Mouse (Mus musculus) limb, embryonic 10.5 days (tissue): ENCODE results near the gene Meaf6. TPM values are rescaled to one million over a fixed set of nuclear protein-coding genes. Genes with fewer than 3 reads are reported as not detected.
A peak's percentile ranks its signal among the peaks of the same experiment; 100 is the strongest.

Experiments used
- DNase-seq: peaks from one replicate; pipeline ENCODE4 v3.0.0-alpha.2; 2017; ENCODE audit warnings: low spot score
- H3K27ac ChIP-seq: fragments of 300-500 bp; sonication (generic); 2 replicates; pipeline ENCODE4 v1.5.1; 2016; ENCODE audit warnings: mild to moderate bottlenecking
- H3K27me3 ChIP-seq: fragments of 300-500 bp; sonication (generic); 2 replicates; pipeline ENCODE4 v1.6.1; 2016; ENCODE audit warnings: low read depth, mild to moderate bottlenecking; ENCODE audit not compliant: poor library complexity, severe bottlenecking
- H3K36me3 ChIP-seq: fragments of 300-500 bp; sonication (generic); 2 replicates; pipeline ENCODE4 v1.6.1; 2016; ENCODE audit warnings: mild to moderate bottlenecking, moderate library complexity
- H3K4me1 ChIP-seq: fragments of 300-500 bp; sonication (generic); 2 replicates; pipeline ENCODE4 v1.6.1; 2016
- H3K4me3 ChIP-seq: fragments of 300-500 bp; sonication (generic); 2 replicates; pipeline ENCODE4 v1.5.1; 2016; ENCODE audit warnings: mild to moderate bottlenecking, moderate library complexity
- H3K9me3 ChIP-seq: fragments of 300-500 bp; sonication (generic); replicated peaks from 2 replicates; pipeline ENCODE4 v1.6.1; 2016; ENCODE audit warnings: mild to moderate bottlenecking
- WGBS: fragments of 180-500 bp; shearing (Covaris S2); methylation state at CpG from one replicate; pipeline ENCODE4 v1.1.7; 2016; 5-methylcytosine and 5-hydroxymethylcytosine counted together
- polyA plus RNA-seq: library from polyadenylated mRNA; unstranded; fragments of >200 nt; fragmentation: Nextera tagmentation; extraction: Ambion mirVana; gene quantifications from 2 replicates; pipeline ENCODE4 v1.2.1, GENCODE M21; 2016

Gene Meaf6
- polyA plus RNA-seq, 1 experiment from 2014 or later, result 70.9 TPM

DNA sequence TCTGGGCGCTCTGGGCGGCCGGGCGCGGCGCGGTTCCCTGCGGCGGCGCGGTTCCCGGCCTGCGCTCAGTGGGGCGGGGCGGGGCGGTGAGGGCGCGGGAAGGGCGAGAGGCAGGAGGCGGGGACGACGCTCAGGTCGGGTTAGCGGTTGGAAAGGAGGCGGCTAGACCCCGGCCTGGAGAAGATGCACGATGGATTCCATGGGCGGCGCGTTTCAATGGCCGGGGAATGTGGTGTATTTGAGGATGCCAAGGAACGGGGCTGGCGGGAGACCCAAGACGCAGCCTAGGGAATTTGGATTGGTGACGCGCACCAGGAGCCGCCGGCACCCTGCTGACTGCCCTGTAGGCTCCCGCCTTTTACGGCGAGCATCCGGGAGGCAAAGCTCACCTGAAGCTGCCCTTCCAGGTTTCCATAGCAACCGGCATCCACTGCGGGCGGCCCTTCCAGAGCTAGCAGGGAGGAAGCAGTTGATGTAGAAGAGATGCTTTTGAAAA, 460 bp downstream of the Meaf6 start:
- peak overlapping the region; percentile 99 for H3K27ac ChIP-seq
- H3K4me1 ChIP-seq, result peaks cover 24% of the 10 kb centered on the region
- peaks cover 45% of the 10 kb centered on the region for H3K36me3 ChIP-seq
- no peaks in the 10 kb centered on the region for H3K9me3 ChIP-seq
- under 1% methylated on average over 44 of the region's 45 CpGs for WGBS
- DNase-seq, result no peak
- H3K4me3 ChIP-seq, result peak overlapping the region; percentile 93
- H3K27me3 ChIP-seq, result no peaks in the 10 kb centered on the region

DNA sequence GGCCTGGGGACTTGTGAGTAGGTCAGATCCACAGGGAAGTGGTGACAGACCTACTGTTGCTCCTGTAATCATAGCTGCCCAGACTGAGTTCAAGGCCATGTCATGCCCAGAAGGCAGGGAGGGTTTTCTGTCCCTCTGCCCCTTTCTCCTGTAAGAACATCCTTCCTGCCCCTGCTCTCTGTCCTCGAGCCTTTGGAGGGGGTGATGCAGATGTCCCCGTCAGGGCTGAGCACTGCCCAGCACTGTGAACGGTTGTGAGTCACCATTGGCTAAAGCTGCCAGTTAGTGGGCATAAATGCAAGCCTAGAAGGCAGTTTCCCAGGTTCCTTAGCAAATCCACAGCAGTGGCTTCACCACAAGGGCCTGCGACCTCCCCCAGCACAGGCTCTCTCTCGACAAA, 8.1 kb downstream of the Meaf6 start:
- no peaks in the 10 kb centered on the region for H3K9me3 ChIP-seq
- 89% methylated on average over 5 of the region's 5 CpGs for WGBS
- no peak overlapping the region for H3K27ac ChIP-seq
- no peaks in the 10 kb centered on the region for H3K4me1 ChIP-seq
- no peak for DNase-seq
- H3K36me3 ChIP-seq, result peaks cover 70% of the 10 kb centered on the region
- H3K4me3 ChIP-seq, result no peak overlapping the region
- H3K27me3 ChIP-seq, result no peaks in the 10 kb centered on the region

DNA sequence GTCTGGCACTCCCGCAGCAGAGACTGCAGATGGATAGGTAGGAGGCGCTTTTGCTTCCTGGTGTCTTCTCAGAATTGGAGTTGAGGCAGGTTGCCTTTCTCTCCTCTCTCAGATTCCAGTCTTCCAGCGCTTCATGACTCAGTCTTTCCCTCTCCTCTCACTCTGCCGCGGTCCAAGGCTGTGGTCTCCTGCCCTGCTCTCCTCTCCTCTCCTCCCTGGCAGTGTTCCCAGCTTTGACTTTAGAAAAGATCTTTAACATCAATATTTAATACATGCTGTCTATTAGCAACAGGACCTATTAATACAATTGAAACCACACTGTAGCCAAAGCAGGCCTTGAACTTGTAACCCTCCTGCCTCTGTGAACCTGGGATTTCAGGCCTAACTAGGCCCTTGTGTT, 11.1 kb downstream of the Meaf6 start:
- 91% methylated on average over 5 of the region's 5 CpGs for WGBS
- Histone ChIP-seq H3K4me3 (no peak overlapping the region), H3K27me3 (no peaks in the 10 kb centered on the region), H3K36me3 (peaks cover 42% of the 10 kb centered on the region), H3K9me3 (no peaks in the 10 kb centered on the region), H3K27ac (no peak overlapping the region), H3K4me1 (peaks cover 5% of the 10 kb centered on the region)
- no peak for DNase-seq

DNA sequence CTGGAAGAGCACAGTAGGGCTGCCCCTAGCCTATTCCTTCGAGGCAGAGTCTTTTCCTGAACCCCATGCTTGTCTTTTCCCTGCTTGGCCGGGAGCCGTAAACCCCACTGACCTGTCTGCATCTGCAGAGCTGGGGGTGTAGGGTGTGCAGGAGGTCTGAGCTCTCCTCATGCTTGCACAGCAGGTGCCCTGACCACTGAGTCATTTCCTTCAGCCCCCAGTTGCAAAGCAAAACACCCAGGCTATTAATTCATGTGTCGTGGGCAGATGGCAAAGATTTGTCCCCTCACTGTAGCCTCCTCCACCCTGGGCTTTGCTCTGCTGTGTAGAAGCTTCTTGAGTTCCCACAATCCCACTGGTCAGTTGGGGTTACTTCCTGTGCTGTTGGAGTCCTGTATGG, 12.5 kb downstream of the Meaf6 start:
- WGBS, result 90% methylated on average over 4 of the region's 4 CpGs

DNA sequence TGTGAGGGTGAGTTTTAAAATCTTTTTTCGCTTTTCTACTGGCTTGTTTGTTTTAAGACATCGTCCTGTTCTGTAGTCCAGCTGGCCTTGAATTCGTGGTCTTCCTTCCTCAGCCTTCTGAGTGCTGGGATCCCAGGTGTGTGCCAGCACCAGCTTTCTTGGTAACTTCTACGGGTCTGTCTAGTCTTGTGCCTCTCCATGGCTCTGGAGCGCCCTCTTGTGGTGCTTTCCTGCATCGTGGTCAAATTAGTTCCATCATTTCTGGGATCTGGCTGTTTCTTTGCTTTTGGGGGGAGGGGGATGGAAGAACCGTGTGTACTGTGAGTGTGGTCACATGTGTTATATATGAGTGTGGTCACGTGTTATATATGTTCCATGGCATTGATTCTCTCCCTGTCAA, 14.5 kb downstream of the Meaf6 start:
- Histone ChIP-seq H3K36me3 (peaks cover 40% of the 10 kb centered on the region), H3K4me1 (peaks cover 11% of the 10 kb centered on the region), H3K4me3 (no peak overlapping the region), H3K27me3 (no peaks in the 10 kb centered on the region), H3K9me3 (no peaks in the 10 kb centered on the region), H3K27ac (no peak overlapping the region)
- WGBS, result 11% methylated on average over 8 of the region's 8 CpGs
- DNase-seq, result peak; percentile 95

More for the DNA sequence above, 12.5 kb downstream of the Meaf6 start:
- Histone ChIP-seq H3K36me3 (peaks cover 42% of the 10 kb centered on the region), H3K4me1 (peaks cover 11% of the 10 kb centered on the region), H3K27ac (no peak overlapping the region), H3K27me3 (no peaks in the 10 kb centered on the region), H3K4me3 (no peak overlapping the region), H3K9me3 (no peaks in the 10 kb centered on the region)
- no peak for DNase-seq

DNA sequence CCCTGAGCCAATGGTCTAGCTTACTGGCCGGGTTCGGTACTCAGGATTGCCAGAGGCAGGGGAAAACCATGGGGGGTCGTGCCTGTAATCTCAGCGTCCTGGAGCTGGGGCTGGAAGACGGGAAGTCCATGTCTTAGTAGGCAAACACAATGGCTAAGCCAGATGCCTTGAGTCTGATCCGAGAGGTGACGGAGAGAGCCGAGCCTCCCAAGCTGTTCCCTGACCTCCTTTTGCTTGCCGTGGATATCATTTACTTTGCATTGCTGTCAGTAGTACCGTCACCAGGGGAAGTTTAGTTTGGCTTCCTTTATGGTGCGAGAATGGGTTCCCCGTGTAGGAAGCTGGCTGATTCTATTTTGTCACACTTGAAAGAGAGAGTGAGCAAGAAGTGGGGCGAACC, 16.4 kb downstream of the Meaf6 start:
- Histone ChIP-seq H3K27me3 (no peaks in the 10 kb centered on the region), H3K36me3 (peaks cover 55% of the 10 kb centered on the region), H3K4me1 (peaks cover 13% of the 10 kb centered on the region), H3K9me3 (no peaks in the 10 kb centered on the region), H3K27ac (no peak overlapping the region), H3K4me3 (no peak overlapping the region)
- DNase-seq, result no peak
- WGBS, result 81% methylated on average over 13 of the region's 13 CpGs

DNA sequence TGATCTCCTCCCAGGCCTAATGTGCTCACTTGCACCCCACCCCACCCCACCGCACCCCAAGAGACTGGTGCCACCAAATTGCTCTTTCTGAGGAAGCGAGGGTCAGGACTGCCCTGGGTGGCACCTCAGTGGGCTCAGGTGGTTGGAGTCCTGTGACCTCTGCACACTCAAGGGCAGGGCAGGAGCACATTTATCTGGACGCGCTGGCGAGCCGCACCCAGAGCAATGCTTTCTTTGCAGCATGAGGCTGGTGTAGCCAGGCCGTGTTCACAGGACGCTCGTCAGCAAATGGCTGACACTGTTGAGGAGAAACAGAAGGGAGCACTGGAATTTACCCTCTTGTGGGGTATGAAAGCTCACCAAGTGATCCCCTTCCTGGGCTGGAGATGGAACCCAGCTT, 20.4 kb downstream of the Meaf6 start:
- H3K27ac ChIP-seq, result no peak overlapping the region
- peaks cover 70% of the 10 kb centered on the region for H3K36me3 ChIP-seq
- 86% methylated on average over 9 of the region's 9 CpGs for WGBS

DNA sequence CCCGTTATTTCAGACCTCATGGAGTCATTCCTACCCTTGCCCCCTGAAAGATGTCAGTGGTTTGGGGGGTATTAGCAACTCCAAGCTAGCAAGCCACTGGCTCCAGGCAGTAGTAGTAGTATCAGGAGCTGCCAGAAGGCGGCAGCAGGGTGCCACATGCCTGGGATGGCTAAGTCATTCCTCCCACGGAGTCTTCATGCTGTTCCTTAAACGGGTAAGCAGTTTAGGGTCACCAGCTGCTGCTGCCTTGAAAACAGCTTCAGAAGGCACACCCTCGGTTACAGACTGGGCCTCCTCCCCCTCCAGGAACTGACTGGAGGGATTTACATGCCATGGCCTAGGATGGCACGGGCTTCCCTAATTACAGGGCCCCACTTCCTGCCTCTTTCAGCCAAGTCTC, 29.7 kb downstream of the Meaf6 start:
- Histone ChIP-seq H3K9me3 (no peaks in the 10 kb centered on the region), H3K4me1 (peaks cover 39% of the 10 kb centered on the region), H3K4me3 (no peak overlapping the region), H3K27ac (peak overlapping the region; percentile 78), H3K27me3 (peaks cover 8% of the 10 kb centered on the region), H3K36me3 (peaks cover 20% of the 10 kb centered on the region)
- DNase-seq, result peak; percentile 83
- WGBS, result 11% methylated on average over 6 of the region's 6 CpGs

More for the DNA sequence above, 20.4 kb downstream of the Meaf6 start:
- H3K4me1 ChIP-seq, result peaks cover 24% of the 10 kb centered on the region
- no peaks in the 10 kb centered on the region for H3K27me3 ChIP-seq
- H3K4me3 ChIP-seq, result no peak overlapping the region
- DNase-seq, result no peak
- H3K9me3 ChIP-seq, result no peaks in the 10 kb centered on the region

DNA sequence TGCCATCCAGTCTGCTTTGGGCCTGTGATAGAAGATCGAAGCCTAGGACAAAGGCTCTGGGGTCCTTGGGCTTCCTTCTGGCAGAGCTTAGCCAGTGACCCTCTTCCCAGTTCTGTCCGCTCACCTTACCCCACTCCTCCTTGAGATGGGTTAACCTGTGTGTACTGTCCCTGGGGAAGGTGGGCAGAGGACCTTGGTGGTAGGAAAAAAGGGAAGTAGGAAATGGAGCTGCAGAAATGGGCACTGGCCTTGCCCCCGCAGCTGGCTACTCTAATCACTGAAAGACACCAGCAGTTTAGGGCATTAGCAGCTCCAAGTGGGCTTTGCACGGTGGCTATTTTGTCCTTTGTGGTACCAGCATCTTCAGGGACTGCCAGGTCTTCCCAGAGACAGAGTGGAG, 30.1 kb downstream of the Meaf6 start:
- Histone ChIP-seq H3K4me3 (no peak overlapping the region), H3K4me1 (peaks cover 39% of the 10 kb centered on the region), H3K27me3 (peaks cover 12% of the 10 kb centered on the region), H3K9me3 (no peaks in the 10 kb centered on the region), H3K36me3 (peaks cover 19% of the 10 kb centered on the region), H3K27ac (peak overlapping the region; percentile 78)
- WGBS, result 81% methylated on average over 4 of the region's 4 CpGs
- DNase-seq, result no peak

DNA sequence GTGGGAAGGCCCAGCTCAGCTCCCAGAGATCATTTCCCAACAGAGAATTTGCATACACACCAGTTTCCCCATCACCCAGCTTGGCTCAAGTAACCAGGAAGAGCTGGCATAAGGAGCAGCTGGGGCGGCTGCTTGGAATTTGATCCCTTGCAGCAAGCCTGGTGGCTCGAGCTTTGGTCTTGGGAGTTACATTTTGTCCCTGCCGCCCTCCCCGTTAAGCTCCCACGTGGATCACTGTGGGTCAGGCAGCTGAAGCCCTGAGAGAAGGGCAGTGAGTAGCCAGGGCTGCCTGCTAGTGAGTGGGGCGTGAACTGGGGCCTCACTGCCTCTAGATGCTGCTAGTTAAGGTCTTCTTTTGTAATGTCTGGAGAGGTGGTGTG, 30.8 kb downstream of the Meaf6 start:
- Histone ChIP-seq H3K36me3 (peaks cover 14% of the 10 kb centered on the region), H3K27me3 (peaks cover 18% of the 10 kb centered on the region), H3K27ac (peak overlapping the region; percentile 78), H3K9me3 (no peaks in the 10 kb centered on the region), H3K4me1 (peaks cover 33% of the 10 kb centered on the region), H3K4me3 (no peak overlapping the region)
- DNase-seq, result no peak
- WGBS, result 18% methylated on average over 6 of the region's 6 CpGs

DNA sequence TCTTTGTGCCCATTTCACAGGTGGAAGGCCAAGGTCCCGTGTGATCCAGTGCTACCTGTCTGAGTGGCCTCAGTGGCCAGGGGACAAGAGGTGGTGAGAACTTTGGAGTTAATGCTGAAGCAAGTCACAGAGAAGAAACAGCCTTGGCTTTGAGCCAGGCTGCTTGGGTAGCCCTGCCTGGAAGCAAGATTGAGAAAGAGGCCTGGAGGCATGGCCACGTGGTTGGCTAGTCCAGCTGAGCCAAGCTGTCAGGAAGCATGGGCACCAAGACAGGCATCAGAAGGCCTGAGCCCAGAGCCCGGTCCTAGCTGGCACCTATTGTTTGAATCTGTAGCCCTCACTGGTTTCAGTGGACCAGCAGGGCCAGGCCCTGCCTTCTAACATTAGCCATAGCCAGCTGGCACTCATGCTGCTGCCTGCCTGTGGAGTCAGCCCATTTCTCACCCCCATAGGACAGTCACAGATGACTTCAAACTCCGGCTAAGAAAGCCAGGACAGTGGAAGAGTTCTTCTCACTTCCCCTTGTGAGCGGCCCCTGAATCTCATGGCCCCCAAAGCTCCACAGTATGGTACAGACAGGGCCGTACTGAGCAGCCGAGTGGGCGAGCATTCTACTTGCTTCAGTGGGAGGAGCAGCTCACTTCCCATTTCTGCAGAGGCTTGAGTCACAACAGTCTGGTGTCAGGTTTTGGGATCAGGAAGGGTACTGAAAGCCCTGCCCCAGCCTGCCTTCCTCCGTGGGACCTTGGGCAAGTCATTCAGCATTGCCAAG, 31.3 kb downstream of the Meaf6 start:
- Histone ChIP-seq H3K4me3 (no peak overlapping the region), H3K4me1 (peaks cover 28% of the 10 kb centered on the region), H3K27me3 (peaks cover 24% of the 10 kb centered on the region), H3K27ac (peak overlapping the region; percentile 78), H3K36me3 (peaks cover 8% of the 10 kb centered on the region), H3K9me3 (no peaks in the 10 kb centered on the region)
- WGBS, result 81% methylated on average over 9 of the region's 9 CpGs
- no peak for DNase-seq

DNA sequence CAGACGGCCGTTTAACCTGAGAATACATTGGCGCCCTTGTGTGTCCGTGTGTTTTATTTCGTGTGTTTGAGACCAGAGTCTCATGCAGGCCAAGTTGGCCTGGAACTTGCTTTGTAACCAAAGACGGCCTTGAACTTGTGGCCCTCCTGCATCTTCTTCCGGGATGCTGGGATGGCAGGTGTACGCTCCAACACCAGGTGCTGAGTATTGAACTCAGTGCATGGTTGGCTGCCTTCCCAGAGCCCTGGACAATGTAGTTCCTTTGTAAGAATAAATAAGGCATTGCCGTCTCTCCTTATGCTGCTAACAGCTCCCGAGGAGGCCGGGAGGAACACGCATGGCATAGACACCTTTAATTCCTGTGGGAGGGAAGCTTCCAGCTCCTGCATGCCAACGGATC, 32.0 kb downstream of the Meaf6 start:
- peaks cover 25% of the 10 kb centered on the region for H3K27me3 ChIP-seq
- no peaks in the 10 kb centered on the region for H3K9me3 ChIP-seq
- peaks cover 28% of the 10 kb centered on the region for H3K4me1 ChIP-seq
- no peak overlapping the region for H3K27ac ChIP-seq
- no peak for DNase-seq
- 89% methylated on average over 13 of the region's 13 CpGs for WGBS
- H3K4me3 ChIP-seq, result no peak overlapping the region
- peaks cover 1% of the 10 kb centered on the region; the same call in 1 of the 2 replicates for H3K36me3 ChIP-seq

DNA sequence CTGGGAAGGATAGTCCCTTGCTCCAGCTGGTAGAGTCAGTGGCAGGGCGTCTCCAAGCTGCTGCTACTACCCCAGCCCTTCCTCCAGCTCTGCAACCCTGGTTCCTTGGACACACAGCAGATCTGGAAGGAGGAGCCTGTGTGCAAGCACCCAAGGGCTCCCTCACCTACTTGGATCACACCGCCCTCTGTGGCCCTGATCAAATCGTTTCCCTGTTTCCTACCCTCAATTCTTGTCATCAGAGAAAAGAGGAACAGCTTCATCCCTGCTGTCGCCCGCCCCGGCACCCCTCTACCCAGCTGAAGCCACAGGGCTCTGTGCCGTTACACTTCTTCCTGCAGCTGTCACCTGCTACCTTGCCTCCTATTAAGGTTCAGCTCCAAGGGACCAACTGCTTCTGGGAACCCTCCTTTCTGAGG, 33.0 kb downstream of the Meaf6 start:
- no peak overlapping the region for H3K27ac ChIP-seq
- WGBS, result 88% methylated on average over 7 of the region's 7 CpGs
- no peak for DNase-seq
- no peaks in the 10 kb centered on the region for H3K36me3 ChIP-seq
- peaks cover 38% of the 10 kb centered on the region for H3K4me1 ChIP-seq
- peaks cover 25% of the 10 kb centered on the region for H3K27me3 ChIP-seq
- H3K4me3 ChIP-seq, result no peak overlapping the region
- no peaks in the 10 kb centered on the region for H3K9me3 ChIP-seq
